Mouse (Mus musculus): ENCODE results near the gene Tbc1d2b. TPM values are rescaled to one million over a fixed set of nuclear protein-coding genes. Genes with fewer than 3 reads are reported as not detected.

The Tbc1d2b gene
- polyA plus RNA-seq, 1 experiment from 2014 or later = 6.9 TPM

GRCm38 (mm10) chr9:90260600-90261375 lies 9.8 kb downstream of the Tbc1d2b start:
- Histone ChIP-seq H3K4me2 (ENCODE audit: low read length) (no peak overlapping the region), H3K9me3 (ENCODE audit: control insufficient read depth, low read length) (no peaks in the 10 kb centered on the region), H3K4me1 (ENCODE audit: control insufficient read depth, insufficient read depth, low read length) (no peaks in the 10 kb centered on the region), H3K27me3 (ENCODE audit: control insufficient read depth, insufficient read depth, low read length) (no peaks in the 10 kb centered on the region), H3K9ac (replicated peaks; ENCODE audit: low read length) (no peak overlapping the region), H3K27ac (replicated peaks; ENCODE audit: low read depth, low read length) (no peak overlapping the region), H3K4me3 (replicated peaks; ENCODE audit: low read depth, low read length) (no peak overlapping the region), H3K36me3 (ENCODE audit: control insufficient read depth, insufficient read depth, low read length) (0 out of 2 replicates have a peak, but pooled peaks cover 2% of the 10 kb centered on the region)
- ATAC-seq (ENCODE audit: low FRiP score, low TSS enrichment) = no peak
- WGBS = 82% methylated on average over 13 of the region's 13 CpGs
- no peak for DNase-seq

GRCm38 (mm10) chr9:90260079-90260478 lies 10.5 kb downstream of the Tbc1d2b start:
- DNase-seq = no peak

DNA sequence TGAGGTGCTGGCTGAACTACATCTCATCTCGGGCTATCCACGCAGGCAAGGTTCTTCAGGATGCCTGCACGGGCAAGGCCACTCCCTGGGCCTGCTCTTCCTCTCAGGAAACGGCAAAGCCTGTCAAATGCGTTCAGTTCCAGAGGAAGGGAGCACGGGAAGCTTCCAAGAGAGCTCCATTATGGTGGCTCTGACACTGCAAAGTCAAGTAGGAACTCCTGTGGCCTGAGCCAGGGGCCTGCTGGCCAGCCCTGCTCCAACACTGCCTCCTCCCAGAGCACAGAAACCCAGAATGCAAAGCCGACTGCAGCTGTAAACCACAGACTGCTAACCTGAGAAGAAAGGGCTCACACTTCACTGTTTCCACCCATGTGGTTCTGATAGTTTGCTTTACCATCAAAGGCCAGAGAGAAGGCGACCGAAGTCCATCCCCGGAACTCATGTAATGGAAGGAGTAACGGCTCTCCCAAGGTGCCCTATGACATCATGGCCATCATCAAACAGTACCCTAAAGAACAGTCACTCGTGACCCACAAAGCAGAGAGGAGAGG lies 11.1 kb downstream of the Tbc1d2b start:
- WGBS = 88% methylated on average over 12 of the region's 12 CpGs
- Histone ChIP-seq H3K4me3 (replicated peaks; ENCODE audit: low read depth, low read length) (no peak overlapping the region), H3K27ac (replicated peaks; ENCODE audit: low read depth, low read length) (no peak overlapping the region)

More at GRCm38 (mm10) chr9:90260079-90260478, 10.5 kb downstream of the Tbc1d2b start:
- H3K27me3 ChIP-seq (ENCODE audit: control insufficient read depth, insufficient read depth, low read length) = no peaks in the 10 kb centered on the region
- no peak overlapping the region for H3K27ac ChIP-seq (replicated peaks; ENCODE audit: low read depth, low read length)
- WGBS = 88% methylated on average over 6 of the region's 6 CpGs
- no peaks in the 10 kb centered on the region for H3K4me1 ChIP-seq (ENCODE audit: control insufficient read depth, insufficient read depth, low read length)
- H3K9ac ChIP-seq (replicated peaks; ENCODE audit: low read length) = no peak overlapping the region
- 0 out of 2 replicates have a peak, but pooled peaks cover 2% of the 10 kb centered on the region for H3K36me3 ChIP-seq (ENCODE audit: control insufficient read depth, insufficient read depth, low read length)
- H3K9me3 ChIP-seq (ENCODE audit: control insufficient read depth, low read length) = no peaks in the 10 kb centered on the region
- H3K4me2 ChIP-seq (ENCODE audit: low read length) = no peak overlapping the region
- no peak overlapping the region for H3K4me3 ChIP-seq (replicated peaks; ENCODE audit: low read depth, low read length)
- no peak for ATAC-seq (ENCODE audit: low FRiP score, low TSS enrichment)

DNA sequence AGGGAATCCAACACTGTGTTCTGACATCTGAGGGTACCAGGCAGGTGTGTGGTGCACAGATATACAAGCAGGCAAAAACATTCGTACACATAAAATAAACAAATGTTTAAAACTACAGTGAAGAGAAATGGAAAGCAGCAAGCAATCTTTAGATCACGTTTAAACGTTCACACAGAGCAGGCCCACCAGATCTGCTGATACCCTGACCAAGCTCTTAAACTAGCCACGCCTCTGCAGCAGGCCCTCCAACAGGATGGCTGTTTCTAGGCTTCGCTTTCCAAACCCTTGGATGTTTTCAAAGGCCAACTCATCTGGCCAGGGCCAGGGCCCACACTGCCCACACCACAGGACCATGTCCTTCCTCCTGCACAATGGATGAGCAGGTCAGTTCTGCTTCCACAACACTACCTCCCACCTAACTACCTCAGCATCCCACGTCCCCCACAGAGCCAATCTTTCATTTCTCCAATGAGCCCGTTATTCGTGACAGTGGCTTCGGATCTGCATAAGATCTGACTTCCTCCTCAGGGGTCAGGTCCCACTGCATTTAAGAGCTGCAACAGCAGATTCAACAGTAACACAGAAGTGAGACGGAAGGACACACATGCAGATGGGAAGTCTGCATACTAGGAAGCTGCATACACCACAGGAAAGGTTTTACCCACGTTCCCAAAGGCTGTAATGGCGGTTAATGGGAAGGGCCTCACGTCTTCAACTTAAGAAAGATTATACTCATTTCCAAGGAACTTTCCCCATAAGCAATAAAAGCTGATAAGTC lies 12.7 kb downstream of the Tbc1d2b start:
- 88% methylated on average over 13 of the region's 13 CpGs for WGBS
- H3K27me3 ChIP-seq (ENCODE audit: control insufficient read depth, insufficient read depth, low read length) = no peaks in the 10 kb centered on the region
- H3K4me1 ChIP-seq (ENCODE audit: control insufficient read depth, insufficient read depth, low read length) = no peaks in the 10 kb centered on the region
- no peak overlapping the region for H3K9ac ChIP-seq (replicated peaks; ENCODE audit: low read length)
- H3K27ac ChIP-seq (replicated peaks; ENCODE audit: low read depth, low read length) = no peak overlapping the region
- no peak for ATAC-seq (ENCODE audit: low FRiP score, low TSS enrichment)
- no peaks in the 10 kb centered on the region for H3K9me3 ChIP-seq (ENCODE audit: control insufficient read depth, low read length)
- H3K36me3 ChIP-seq (ENCODE audit: control insufficient read depth, insufficient read depth, low read length) = no peaks in the 10 kb centered on the region
- H3K4me2 ChIP-seq (ENCODE audit: low read length) = no peak overlapping the region
- DNase-seq = no peak
- no peak overlapping the region for H3K4me3 ChIP-seq (replicated peaks; ENCODE audit: low read depth, low read length)

More for the DNA sequence above, 11.1 kb downstream of the Tbc1d2b start:
- Histone ChIP-seq H3K4me1 (ENCODE audit: control insufficient read depth, insufficient read depth, low read length) (no peaks in the 10 kb centered on the region), H3K4me2 (ENCODE audit: low read length) (no peak overlapping the region), H3K9me3 (ENCODE audit: control insufficient read depth, low read length) (no peaks in the 10 kb centered on the region), H3K36me3 (ENCODE audit: control insufficient read depth, insufficient read depth, low read length) (0 out of 2 replicates have a peak, but pooled peaks cover 2% of the 10 kb centered on the region), H3K9ac (replicated peaks; ENCODE audit: low read length) (no peak overlapping the region), H3K27me3 (ENCODE audit: control insufficient read depth, insufficient read depth, low read length) (no peaks in the 10 kb centered on the region)
- ATAC-seq (ENCODE audit: low FRiP score, low TSS enrichment) = no peak
- no peak for DNase-seq

DNA sequence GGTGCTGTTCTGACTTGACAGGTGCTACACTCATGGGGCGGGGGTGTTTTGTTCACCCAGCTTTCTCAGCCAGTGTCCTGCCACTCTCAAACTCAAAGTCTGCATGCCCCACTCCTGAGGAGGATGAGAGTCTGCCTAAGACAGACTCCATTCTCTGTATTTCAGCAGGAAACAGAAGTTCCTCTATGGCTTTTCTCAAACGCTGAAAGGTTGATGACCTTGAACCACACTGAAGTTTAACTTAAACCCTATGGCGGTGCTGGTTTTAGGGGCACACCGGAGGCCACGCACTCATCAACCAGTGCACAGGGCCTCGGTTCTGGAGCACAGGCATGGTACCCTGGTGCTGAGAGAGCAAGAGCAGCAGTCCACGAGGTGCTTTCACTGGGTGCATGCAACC lies 13.4 kb downstream of the Tbc1d2b start:
- H3K27ac ChIP-seq (replicated peaks; ENCODE audit: low read depth, low read length) = no peak overlapping the region
- no peak overlapping the region for H3K4me3 ChIP-seq (replicated peaks; ENCODE audit: low read depth, low read length)
- ATAC-seq (ENCODE audit: low FRiP score, low TSS enrichment) (no peak), DNase-seq (no peak)
- H3K36me3 ChIP-seq (ENCODE audit: control insufficient read depth, insufficient read depth, low read length) = no peaks in the 10 kb centered on the region
- 84% methylated on average over 7 of the region's 7 CpGs for WGBS
- H3K9me3 ChIP-seq (ENCODE audit: control insufficient read depth, low read length) = no peaks in the 10 kb centered on the region
- H3K27me3 ChIP-seq (ENCODE audit: control insufficient read depth, insufficient read depth, low read length) = no peaks in the 10 kb centered on the region
- no peaks in the 10 kb centered on the region for H3K4me1 ChIP-seq (ENCODE audit: control insufficient read depth, insufficient read depth, low read length)
- no peak overlapping the region for H3K4me2 ChIP-seq (ENCODE audit: low read length)
- no peak overlapping the region for H3K9ac ChIP-seq (replicated peaks; ENCODE audit: low read length)

GRCm38 (mm10) chr9:90255844-90256405 lies 14.7 kb downstream of the Tbc1d2b start:
- Histone ChIP-seq H3K27ac (replicated peaks; ENCODE audit: low read depth, low read length) (no peak overlapping the region), H3K27me3 (ENCODE audit: control insufficient read depth, insufficient read depth, low read length) (no peaks in the 10 kb centered on the region), H3K9ac (replicated peaks; ENCODE audit: low read length) (no peak overlapping the region), H3K9me3 (ENCODE audit: control insufficient read depth, low read length) (no peaks in the 10 kb centered on the region), H3K36me3 (ENCODE audit: control insufficient read depth, insufficient read depth, low read length) (no peaks in the 10 kb centered on the region), H3K4me2 (ENCODE audit: low read length) (no peak overlapping the region), H3K4me1 (ENCODE audit: control insufficient read depth, insufficient read depth, low read length) (no peaks in the 10 kb centered on the region), H3K4me3 (replicated peaks; ENCODE audit: low read depth, low read length) (no peak overlapping the region)
- ATAC-seq (ENCODE audit: low FRiP score, low TSS enrichment) (no peak), DNase-seq (peak; percentile 24)
- whole genome bisulfite sequencing = 23% methylated on average over 6 of the region's 6 CpGs

GRCm38 (mm10) chr9:90253181-90253580 lies 17.4 kb downstream of the Tbc1d2b start:
- Histone ChIP-seq H3K4me1 (ENCODE audit: control insufficient read depth, insufficient read depth, low read length) (no peaks in the 10 kb centered on the region), H3K9me3 (ENCODE audit: control insufficient read depth, low read length) (no peaks in the 10 kb centered on the region), H3K9ac (replicated peaks; ENCODE audit: low read length) (no peak overlapping the region), H3K27ac (replicated peaks; ENCODE audit: low read depth, low read length) (no peak overlapping the region), H3K4me3 (replicated peaks; ENCODE audit: low read depth, low read length) (no peak overlapping the region), H3K27me3 (ENCODE audit: control insufficient read depth, insufficient read depth, low read length) (no peaks in the 10 kb centered on the region), H3K36me3 (ENCODE audit: control insufficient read depth, insufficient read depth, low read length) (0 out of 2 replicates have a peak, but pooled peaks cover 3% of the 10 kb centered on the region), H3K4me2 (ENCODE audit: low read length) (no peak overlapping the region)
- ATAC-seq (ENCODE audit: low FRiP score, low TSS enrichment) (no peak), DNase-seq (no peak)
- WGBS = 93% methylated on average over 2 of the region's 2 CpGs

GRCm38 (mm10) chr9:90250964-90251750 lies 19.4 kb downstream of the Tbc1d2b start:
- ATAC-seq (ENCODE audit: low FRiP score, low TSS enrichment) = no peak

More at GRCm38 (mm10) chr9:90250964-90251750, 19.4 kb downstream of the Tbc1d2b start:
- H3K4me3 ChIP-seq (replicated peaks; ENCODE audit: low read depth, low read length) = no peak overlapping the region
- no peaks in the 10 kb centered on the region for H3K4me1 ChIP-seq (ENCODE audit: control insufficient read depth, insufficient read depth, low read length)
- no peaks in the 10 kb centered on the region for H3K27me3 ChIP-seq (ENCODE audit: control insufficient read depth, insufficient read depth, low read length)
- no peak overlapping the region for H3K4me2 ChIP-seq (ENCODE audit: low read length)
- H3K36me3 ChIP-seq (ENCODE audit: control insufficient read depth, insufficient read depth, low read length) = 0 out of 2 replicates have a peak, but pooled peaks cover 3% of the 10 kb centered on the region
- WGBS = 92% methylated on average over 13 of the region's 13 CpGs
- DNase-seq = no peak
- no peaks in the 10 kb centered on the region for H3K9me3 ChIP-seq (ENCODE audit: control insufficient read depth, low read length)
- H3K27ac ChIP-seq (replicated peaks; ENCODE audit: low read depth, low read length) = no peak overlapping the region
- H3K9ac ChIP-seq (replicated peaks; ENCODE audit: low read length) = no peak overlapping the region
